Mouse (Mus musculus) WW6 (cell line): Measurements from ENCODE around the gene 4430402I18Rik.
A peak's percentile ranks its signal among the peaks of the same experiment; 100 is the strongest.

Experiments used
- DNase-seq: peaks from one replicate; pipeline ENCODE4 v3.0.0-alpha.2; 2013; ENCODE audit warnings: low read depth, low spot score

4430402I18Rik gene

GRCm38 (mm10) chr19:28900771-28901170 lies 66.8 kb downstream of the 4430402I18Rik start:
- no peak for DNase-seq

- no peak for DNase-seq
Observed at GRCm38 (mm10) chr19:28897497-28897896, 70.1 kb downstream of the 4430402I18Rik start.

GRCm38 (mm10) chr19:28896639-28897038 lies 71.0 kb downstream of the 4430402I18Rik start:
- no peak for DNase-seq

- DNase-seq, result no peak
Observed at GRCm38 (mm10) chr19:28891864-28892263, 75.7 kb downstream of the 4430402I18Rik start.

- DNase-seq, result no peak
Observed at GRCm38 (mm10) chr19:28891238-28891637, 76.4 kb downstream of the 4430402I18Rik start.

GRCm38 (mm10) chr19:28889251-28889650 lies 78.3 kb downstream of the 4430402I18Rik start:
- DNase-seq, result no peak

- no peak for DNase-seq
Observed at GRCm38 (mm10) chr19:28888496-28888895, 79.1 kb downstream of the 4430402I18Rik start.

- DNase-seq, result peak; percentile 11
Observed at GRCm38 (mm10) chr19:28883126-28883525, 84.5 kb downstream of the 4430402I18Rik start.

GRCm38 (mm10) chr19:28879476-28879875 lies 88.1 kb downstream of the 4430402I18Rik start:
- DNase-seq, result no peak

GRCm38 (mm10) chr19:28870351-28870750 lies 97.2 kb downstream of the 4430402I18Rik start:
- DNase-seq, result no peak

- no peak for DNase-seq
Observed at GRCm38 (mm10) chr19:28869251-28869855, 98.2 kb downstream of the 4430402I18Rik start.

- no peak for DNase-seq
Observed at GRCm38 (mm10) chr19:28865501-28865900, 102.1 kb downstream of the 4430402I18Rik start.

- no peak for DNase-seq
Observed at GRCm38 (mm10) chr19:28864981-28865380, 102.6 kb downstream of the 4430402I18Rik start.

- DNase-seq, result no peak
Observed at GRCm38 (mm10) chr19:28863626-28864025, 104.0 kb downstream of the 4430402I18Rik start.

GRCm38 (mm10) chr19:28860246-28860645 lies 107.4 kb downstream of the 4430402I18Rik start:
- DNase-seq, result no peak

GRCm38 (mm10) chr19:28854831-28855230 lies 112.8 kb downstream of the 4430402I18Rik start:
- DNase-seq, result no peak

GRCm38 (mm10) chr19:28852001-28852400 lies 115.6 kb downstream of the 4430402I18Rik start:
- DNase-seq, result no peak

GRCm38 (mm10) chr19:28850510-28850909 lies 117.1 kb downstream of the 4430402I18Rik start:
- DNase-seq, result no peak

- DNase-seq, result no peak
Observed at GRCm38 (mm10) chr19:28844946-28845710, 122.5 kb downstream of the 4430402I18Rik start.
